Mouse (Mus musculus) erythroid progenitor cell, adult 5-6 weeks (primary cell): ENCODE data around the gene Rims4. TPM values are rescaled to one million over a fixed set of nuclear protein-coding genes. Genes with fewer than 3 reads are reported as not detected.

Experiments used
- ATAC-seq: replicated peaks from 2 replicates; pipeline ENCODE4 v1.8.0; 2016; ENCODE audit warnings: moderate number of reproducible peaks, mild to moderate bottlenecking, moderate TSS enrichment, inconsistent platforms; ENCODE audit not compliant: poor library complexity, low FRiP score, severe bottlenecking
- total RNA-seq, 2 experiments: library from RNA; stranded (forward) in 1 of 2; stranded (reverse) in 1 of 2; fragments of 150-400 nt in 1 of 2; fragments of 186-747, 209-891 nt in 1 of 2; gene quantifications; 2 replicates each; pipeline versions ENCODE4 v1.2.3 to v1.2.4; 2015 to 2017; ENCODE audit warnings: low replicate concordance in 2 of 2

Rims4 gene
- total RNA-seq (2015; ENCODE audit: low replicate concordance) (not detected in 2 replicates), total RNA-seq (2017; ENCODE audit: low replicate concordance) (not detected in 2 replicates)

GRCm38 (mm10) chr2:163918317-163919258, at the start of gene Rims4:
TSS of gene Rims4 (minus strand) at chr2:163918683.
- no peak for ATAC-seq

GRCm38 (mm10) chr2:163965706-163966105, 47.2 kb upstream of the Rims4 start:
- no peak for ATAC-seq

- ATAC-seq: no peak
Measured at GRCm38 (mm10) chr2:163964606-163965560, 46.4 kb upstream of the Rims4 start.

- no peak for ATAC-seq
Measured at GRCm38 (mm10) chr2:163953622-163954310, 35.3 kb upstream of the Rims4 start.

GRCm38 (mm10) chr2:163951770-163952169, 33.3 kb upstream of the Rims4 start:
- no peak for ATAC-seq

- no peak for ATAC-seq
Measured at GRCm38 (mm10) chr2:163947976-163948375, 29.5 kb upstream of the Rims4 start.

GRCm38 (mm10) chr2:163946221-163946620, 27.7 kb upstream of the Rims4 start:
- ATAC-seq: no peak

- no peak for ATAC-seq
Measured at GRCm38 (mm10) chr2:163944511-163944910, 26.0 kb upstream of the Rims4 start.

GRCm38 (mm10) chr2:163943056-163943455, 24.6 kb upstream of the Rims4 start:
- no peak for ATAC-seq

- ATAC-seq: no peak
Measured at GRCm38 (mm10) chr2:163939522-163939921, 21.0 kb upstream of the Rims4 start.

GRCm38 (mm10) chr2:163932151-163932550, 13.7 kb upstream of the Rims4 start:
- ATAC-seq: no peak

- no peak for ATAC-seq
Measured at GRCm38 (mm10) chr2:163928464-163929200, 10.1 kb upstream of the Rims4 start.

- no peak for ATAC-seq
Measured at GRCm38 (mm10) chr2:163925044-163925443, 6.6 kb upstream of the Rims4 start.

GRCm38 (mm10) chr2:163924531-163924930, 6.0 kb upstream of the Rims4 start:
- ATAC-seq: no peak

- no peak for ATAC-seq
Measured at GRCm38 (mm10) chr2:163923113-163923512, 4.6 kb upstream of the Rims4 start.

GRCm38 (mm10) chr2:163919581-163919980, 1.1 kb upstream of the Rims4 start:
- ATAC-seq: no peak

GRCm38 (mm10) chr2:163916703-163917102, 1.8 kb downstream of the Rims4 start:
- no peak for ATAC-seq

- no peak for ATAC-seq
Measured at GRCm38 (mm10) chr2:163915294-163915791, 3.1 kb downstream of the Rims4 start.

- ATAC-seq: no peak
Measured at GRCm38 (mm10) chr2:163914107-163914506, 4.4 kb downstream of the Rims4 start.
